Mouse (Mus musculus): ENCODE data around the gene Atp6v1e2.
A peak's percentile ranks its signal among the peaks of the same experiment; 100 is the strongest.

Gene Atp6v1e2

GRCm38 (mm10) chr17:86947840-86948796 is at the start of gene Atp6v1e2:
Atp6v1e2 (minus strand) TSS chr17:86947897.
- DNase-seq (ENCODE audit: low spot score): no peak

GRCm38 (mm10) chr17:86997323-86997722 is 49.6 kb upstream of the Atp6v1e2 start:
- no peak for DNase-seq (ENCODE audit: low spot score)

GRCm38 (mm10) chr17:86991306-86991705 is 43.6 kb upstream of the Atp6v1e2 start:
- no peak for DNase-seq (ENCODE audit: low spot score)

- peak; percentile 52 for DNase-seq (ENCODE audit: low spot score)
Measured at GRCm38 (mm10) chr17:86988601-86989184, 41.0 kb upstream of the Atp6v1e2 start.

GRCm38 (mm10) chr17:86988161-86988560 is 40.5 kb upstream of the Atp6v1e2 start:
- no peak for DNase-seq (ENCODE audit: low spot score)

GRCm38 (mm10) chr17:86986449-86987138 is 38.9 kb upstream of the Atp6v1e2 start:
- DNase-seq (ENCODE audit: low spot score): peak; percentile 52

- DNase-seq (ENCODE audit: low spot score): no peak
Measured at GRCm38 (mm10) chr17:86982497-86982896, 34.8 kb upstream of the Atp6v1e2 start.

GRCm38 (mm10) chr17:86981701-86982100 is 34.0 kb upstream of the Atp6v1e2 start:
- DNase-seq (ENCODE audit: low spot score): no peak

- DNase-seq (ENCODE audit: low spot score): no peak
Measured at GRCm38 (mm10) chr17:86981205-86981604, 33.5 kb upstream of the Atp6v1e2 start.

- no peak for DNase-seq (ENCODE audit: low spot score)
Measured at GRCm38 (mm10) chr17:86978496-86978895, 30.8 kb upstream of the Atp6v1e2 start.

GRCm38 (mm10) chr17:86976387-86976786 is 28.7 kb upstream of the Atp6v1e2 start:
- no peak for DNase-seq (ENCODE audit: low spot score)

- DNase-seq (ENCODE audit: low spot score): no peak
Measured at GRCm38 (mm10) chr17:86973097-86973496, 25.4 kb upstream of the Atp6v1e2 start.

GRCm38 (mm10) chr17:86971860-86972259 is 24.2 kb upstream of the Atp6v1e2 start:
- DNase-seq (ENCODE audit: low spot score): no peak

GRCm38 (mm10) chr17:86971036-86971435 is 23.3 kb upstream of the Atp6v1e2 start:
- no peak for DNase-seq (ENCODE audit: low spot score)

- no peak for DNase-seq (ENCODE audit: low spot score)
Measured at GRCm38 (mm10) chr17:86970026-86970750, 22.5 kb upstream of the Atp6v1e2 start.

- no peak for DNase-seq (ENCODE audit: low spot score)
Measured at GRCm38 (mm10) chr17:86969582-86969981, 21.9 kb upstream of the Atp6v1e2 start.

GRCm38 (mm10) chr17:86968581-86968980 is 20.9 kb upstream of the Atp6v1e2 start:
- no peak for DNase-seq (ENCODE audit: low spot score)

- no peak for DNase-seq (ENCODE audit: low spot score)
Measured at GRCm38 (mm10) chr17:86967536-86968525, 20.1 kb upstream of the Atp6v1e2 start.

- no peak for DNase-seq (ENCODE audit: low spot score)
Measured at GRCm38 (mm10) chr17:86967048-86967447, 19.4 kb upstream of the Atp6v1e2 start.

GRCm38 (mm10) chr17:86966040-86966439 is 18.3 kb upstream of the Atp6v1e2 start:
- DNase-seq (ENCODE audit: low spot score): no peak

- DNase-seq (ENCODE audit: low spot score): no peak
Measured at GRCm38 (mm10) chr17:86965121-86965520, 17.4 kb upstream of the Atp6v1e2 start.
